21 mouse cellular contexts compared by ENCODE assay signal in the genomic region with DNA sequence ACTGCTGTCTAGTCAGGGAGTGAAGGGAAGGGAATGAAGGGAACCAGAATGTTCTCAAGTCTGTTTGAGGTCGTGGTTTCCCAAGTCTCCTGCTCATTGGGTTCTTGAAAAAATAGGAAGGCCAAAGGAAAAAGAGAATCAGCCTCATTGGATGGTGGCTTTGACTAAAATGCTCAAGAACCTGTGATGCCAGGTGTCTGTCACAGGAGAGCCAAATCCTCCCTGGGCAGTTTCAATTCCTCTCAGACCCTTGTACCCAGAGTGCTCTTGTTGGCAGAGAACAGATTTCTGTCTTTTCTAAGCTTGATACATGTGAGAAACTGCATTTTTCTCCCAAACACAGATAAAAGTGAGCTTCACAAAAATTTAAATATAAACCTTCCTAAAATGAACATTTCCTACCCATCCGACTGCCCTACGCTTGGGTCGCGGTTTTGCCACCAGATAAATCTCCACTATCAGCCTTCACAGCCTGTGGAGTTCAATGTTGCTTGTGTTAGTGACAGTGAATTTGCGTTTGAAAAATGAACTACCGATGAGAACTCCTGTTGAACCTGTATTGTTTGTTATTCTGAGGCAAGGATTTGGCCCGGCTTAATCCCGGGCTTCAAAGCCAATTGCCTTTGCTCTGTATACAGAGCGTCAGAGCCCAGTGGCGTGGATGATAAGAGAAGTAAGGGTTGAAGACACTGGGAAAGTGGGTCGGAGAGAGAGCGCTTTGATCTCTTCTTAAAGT. TPM values are rescaled to one million over a fixed set of nuclear protein-coding genes. Genes with fewer than 3 reads are reported as not detected.
DNase-seq lines count a peak whose midpoint lies in the region; ATAC-seq and TF ChIP-seq lines count a peak whose summit lies in the region.
"Had no signal": no experiment of that assay in that cellular context is flagged by ENCODE, and none has a peak within 500 bp of the region (broad histone marks: within the 10 kb centered on the region; RNA-seq: fewer than 3 reads in every experiment).

No protein-coding gene starts in this region.

- peak; percentile 57 for DNase-seq in lung, postnatal 0 days (ENCODE audit: low spot score)
- DNase-seq in lung, adult 18-20 months: no peak
- peak; percentile 20 for DNase-seq in brain, embryonic 14.5 days (ENCODE audit: low read depth)
- DNase-seq in limb, embryonic 10.5 days (ENCODE audit: low spot score): no peak
- peak; percentile 21 for DNase-seq in mesoderm, embryonic 11.5 days (ENCODE audit: low read depth, low spot score)
- DNase-seq in thymus, postnatal 10 days (ENCODE audit: low spot score in 2 of 2): no peak
- DNase-seq: cerebellum, adult 18-20 months; gastrocnemius, postnatal 36 days; kidney, adult 11 months; kidney, postnatal 36 days; right cerebral cortex, adult 18-20 months had no signal

- TF ChIP-seq EP300 in lung, postnatal 0 days (IDR thresholded peaks at IDR 0.05): no peak

- 0 out of 2 replicates have a peak, but pooled peaks cover 3% of the 10 kb centered on the region for H3K4me1 ChIP-seq in lung, postnatal 0 days (ENCODE audit: insufficient read depth, low read depth, low read length)
- H3K4me1 ChIP-seq in limb, embryonic 10.5 days: peaks cover 93% of the 10 kb centered on the region

- H3K9ac ChIP-seq in lung, postnatal 0 days (replicated peaks; ENCODE audit: low read depth): no peak overlapping the region
- H3K9ac ChIP-seq: hindbrain, embryonic 12.5 days; liver, embryonic 14.5 days had no signal

- H3K27ac ChIP-seq in lung, postnatal 0 days (ENCODE audit: low read length): peak overlapping the region; percentile 75
- H3K27ac ChIP-seq in limb, embryonic 10.5 days: peak overlapping the region; percentile 97
- H3K27ac ChIP-seq: hindbrain, embryonic 12.5 days; left cerebral cortex, adult 2 months; liver, embryonic 14.5 days had no signal

- TF ChIP-seq POLR2A in brain, embryonic 14.5 days (IDR thresholded peaks at IDR 0.05; ENCODE audit: borderline replicate concordance, extremely low read depth, insufficient read depth, insufficient read length, poor library complexity, severe bottlenecking): no peak

- H3K9me3 ChIP-seq in lung, postnatal 0 days (ENCODE audit: low read length): no peaks in the 10 kb centered on the region
- no peaks in the 10 kb centered on the region for H3K9me3 ChIP-seq in limb, embryonic 10.5 days (replicated peaks)
- H3K9me3 ChIP-seq: hindbrain, embryonic 12.5 days had no signal

- H3K4me3 ChIP-seq in lung, postnatal 0 days (ENCODE audit: low read depth, low read length): no peak overlapping the region
- H3K4me3 ChIP-seq in limb, embryonic 10.5 days: peak overlapping the region; percentile 63
- H3K4me3 ChIP-seq: hindbrain, embryonic 12.5 days; left cerebral cortex, adult 2 months had no signal

- no peaks in the 10 kb centered on the region for H3K36me3 ChIP-seq in lung, postnatal 0 days (ENCODE audit: insufficient read depth, low read length)
- peaks cover 42% of the 10 kb centered on the region for H3K36me3 ChIP-seq in limb, embryonic 10.5 days
- H3K36me3 ChIP-seq: hindbrain, embryonic 12.5 days had no signal

- 8% methylated on average over 13 of the region's 13 CpGs for WGBS in lung, postnatal 0 days
- 2% methylated on average over 13 of the region's 13 CpGs for WGBS in limb, embryonic 10.5 days

- H3K27me3 ChIP-seq in lung, postnatal 0 days (replicated peaks; ENCODE audit: insufficient read depth, low read length): peaks cover 29% of the 10 kb centered on the region
- H3K27me3 ChIP-seq in limb, embryonic 10.5 days (ENCODE audit: low read depth, poor library complexity, severe bottlenecking): peaks cover 99% of the 10 kb centered on the region

- ATAC-seq in lung, postnatal 0 days: peak; percentile 34
- ATAC-seq in granulocyte monocyte progenitor cell, adult 5-6 weeks (replicated peaks; ENCODE audit: poor library complexity, severe bottlenecking): no peak
- ATAC-seq: CD4-positive, CD25-positive, alpha-beta regulatory T cell, adult 4 months; midbrain, embryonic 16.5 days had no signal

- no peak overlapping the region; the same call in 1 of the 2 replicates for H3K4me2 ChIP-seq in lung, postnatal 0 days (replicated peaks; ENCODE audit: low read depth, low read length)
- H3K4me2 ChIP-seq: hindbrain, embryonic 12.5 days had no signal

- no peak for TF ChIP-seq CTCF in lung, postnatal 0 days (IDR thresholded peaks at IDR 0.05)
- TF ChIP-seq CTCF in brain, embryonic 14.5 days (IDR thresholded peaks at IDR 0.05; ENCODE audit: borderline replicate concordance, extremely low read depth, insufficient read depth, insufficient read length): no peak

RNA-seq across cellular contexts. Expression of gene Tbx4, which starts 7.3 kb away (rescaled TPM):
- 46.2 and 48.5 TPM in 2 replicates for polyA plus RNA-seq in lung, postnatal 0 days (2015; fragmentation: Nextera tagmentation; extraction: Ambion mirVana)
- polyA plus RNA-seq in brain, embryonic 14.5 days (2012; rRNA removed): 0.33 and 0.42 TPM in 2 replicates
- 23.5 and 49.0 TPM in 2 replicates for polyA plus RNA-seq in limb, embryonic 10.5 days (2016; fragmentation: Nextera tagmentation; extraction: Ambion mirVana)
- total RNA-seq in granulocyte monocyte progenitor cell, adult 5-6 weeks (2014; fragmentation: Nextera tagmentation): not detected in 2 replicates
- not detected in 2 replicates for total RNA-seq in granulocyte monocyte progenitor cell, adult 5-6 weeks (2017)
- polyA plus RNA-seq: CD4-positive, CD25-positive, alpha-beta regulatory T cell, adult 4 months; thymus, postnatal 0 days had no signal

RNA-seq across cellular contexts. Expression of gene Gm11444, which starts 43.4 kb away (rescaled TPM):
- not detected in 2 replicates for polyA plus RNA-seq in lung, postnatal 0 days (2015; fragmentation: Nextera tagmentation; extraction: Ambion mirVana)
- not detected in 2 replicates for polyA plus RNA-seq in brain, embryonic 14.5 days (2012; rRNA removed)
- polyA plus RNA-seq in limb, embryonic 10.5 days (2016; fragmentation: Nextera tagmentation; extraction: Ambion mirVana): not detected in 2 replicates
- not detected in 2 replicates for total RNA-seq in granulocyte monocyte progenitor cell, adult 5-6 weeks (2014; fragmentation: Nextera tagmentation)
- total RNA-seq in granulocyte monocyte progenitor cell, adult 5-6 weeks (2017): not detected in 2 replicates
- total RNA-seq: gastrocnemius, postnatal 36 days; left cerebral cortex, adult 2 months had no signal
- polyA plus RNA-seq: frontal cortex, adult 2 months; heart, embryonic 14.5 days; hindbrain, embryonic 12.5 days; liver, embryonic 14.5 days; midbrain, embryonic 16.5 days; neural tube, embryonic 14.5 days; thymus, postnatal 0 days had no signal

Comparison
In these comparisons a context has a peak if more than half of its experiments do, and no peak if none do; other contexts are left out.
1. DNase-seq: peak in lung, postnatal 0 days (single experiment), brain, embryonic 14.5 days (single experiment) and mesoderm, embryonic 11.5 days (single experiment); none in lung, adult 18-20 months (0 of 2), limb, embryonic 10.5 days (single experiment) and thymus, postnatal 10 days (0 of 2).
2. RNA of gene Tbx4, which starts 7.3 kb away (polyA plus RNA-seq): 23.5 to 49.0 TPM in limb, embryonic 10.5 days and 46.2 to 48.5 TPM in lung, postnatal 0 days; 0.33 to 0.42 TPM in brain, embryonic 14.5 days; every median in the first group is over 10 times any median in the second.